Mouse (Mus musculus) intestine, embryonic 14.5 days (tissue): ENCODE measurements around the gene Zfp422. TPM values are rescaled to one million over a fixed set of nuclear protein-coding genes. Genes with fewer than 3 reads are reported as not detected.
"Not testable (repeated sequence)": the region's sequence is repeated elsewhere in the genome, so short reads cannot be mapped to it uniquely, and the experiment has no call there.

Experiments
- ATAC-seq: fragments of 200-750 bp; cut with Nextera tagmentation; replicated peaks from 2 replicates; pipeline ENCODE4 v1.8.0; 2017; ENCODE audit warnings: low read depth, moderate number of reproducible peaks, moderate TSS enrichment, moderate library complexity; ENCODE audit not compliant: low FRiP score, low TSS enrichment
- DNase-seq: peaks from one replicate; pipeline ENCODE4 v3.0.0-alpha.2; 2018; ENCODE audit warnings: low spot score
- H3K27ac ChIP-seq: fragments of 300-500 bp; sonication (generic); 2 replicates; pipeline ENCODE4 v1.5.1; 2014; ENCODE audit warnings: low read depth, mild to moderate bottlenecking, control low read depth
- H3K27me3 ChIP-seq: fragments of 300-500 bp; sonication (generic); replicated peaks from 2 replicates; pipeline ENCODE4 v1.6.1; 2014; ENCODE audit warnings: low read length, control low read depth; ENCODE audit not compliant: control insufficient read depth, insufficient read depth
- H3K36me3 ChIP-seq: fragments of 300-500 bp; sonication (generic); 2 replicates; pipeline ENCODE4 v1.6.1; 2014; ENCODE audit warnings: low read length, control low read depth; ENCODE audit not compliant: control insufficient read depth, insufficient read depth
- H3K4me1 ChIP-seq: fragments of 300-500 bp; sonication (generic); replicated peaks from 2 replicates; pipeline ENCODE4 v1.6.1; 2014; ENCODE audit warnings: low read length, control low read depth, mixed read lengths; ENCODE audit not compliant: control insufficient read depth, insufficient read depth
- H3K4me2 ChIP-seq: fragments of 300-500 bp; sonication (generic); 2 replicates; pipeline ENCODE4 v1.6.1; 2014; ENCODE audit warnings: low read length
- H3K4me3 ChIP-seq: fragments of 300-500 bp; sonication (generic); 2 replicates; pipeline ENCODE4 v1.5.1; 2014; ENCODE audit warnings: low read depth, low read length, control low read depth, mixed read lengths
- H3K9ac ChIP-seq: fragments of 300-500 bp; sonication (generic); 2 replicates; pipeline ENCODE4 v1.6.1; 2014; ENCODE audit warnings: mild to moderate bottlenecking, low read length
- H3K9me3 ChIP-seq: fragments of 300-500 bp; sonication (generic); 2 replicates; pipeline ENCODE4 v1.6.1; 2016; ENCODE audit warnings: low read length, control low read depth; ENCODE audit not compliant: control insufficient read depth
- WGBS: fragments of 180-500 bp; shearing (Covaris S2); extraction: QIAGEN DNeasy Blood & Tissue Kit; methylation state at CpG from one replicate; pipeline ENCODE4 v1.1.7; 2014; 5-methylcytosine and 5-hydroxymethylcytosine counted together
- polyA plus RNA-seq: library from polyadenylated mRNA; unstranded; fragments of >200 nt; fragmentation: Nextera tagmentation; extraction: Ambion mirVana; gene quantifications from 2 replicates; pipeline ENCODE4 v1.2.1, GENCODE M21; 2014

Zfp422 gene
- polyA plus RNA-seq, 1 experiment from 2014 or later: 147 TPM

DNA sequence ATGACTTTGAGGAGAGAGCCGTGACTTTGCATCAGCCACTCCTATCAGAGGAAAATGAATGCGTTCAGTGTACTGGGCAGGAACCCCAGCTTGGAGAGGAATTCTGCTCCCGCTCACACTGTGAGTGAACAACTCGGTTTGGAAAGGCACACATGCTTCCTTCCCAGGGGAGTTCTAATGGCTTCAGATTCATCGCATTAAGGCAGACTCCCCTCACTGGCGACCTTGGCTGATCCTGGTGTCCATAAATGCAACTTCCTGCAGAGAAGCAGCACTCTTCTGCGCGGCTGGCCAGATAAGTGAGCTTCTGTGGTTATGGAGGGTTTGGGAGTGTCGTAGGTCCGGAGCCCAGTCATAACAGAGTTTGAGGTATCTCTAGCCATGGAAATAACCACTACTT lies 967 bp upstream of the Zfp422 start:
- DNase-seq (peak; percentile 45), ATAC-seq (no peak)
- H3K27me3 ChIP-seq: no peaks in the 10 kb centered on the region
- peaks cover 6% of the 10 kb centered on the region; the same call in 1 of the 2 replicates for H3K4me1 ChIP-seq
- H3K36me3 ChIP-seq: peaks cover 21% of the 10 kb centered on the region
- H3K9me3 ChIP-seq: no peaks in the 10 kb centered on the region
- WGBS: 90% methylated on average over 10 of the region's 10 CpGs
- no peak overlapping the region for H3K9ac ChIP-seq
- no peak overlapping the region for H3K27ac ChIP-seq
- no peak overlapping the region for H3K4me2 ChIP-seq
- no peak overlapping the region for H3K4me3 ChIP-seq

DNA sequence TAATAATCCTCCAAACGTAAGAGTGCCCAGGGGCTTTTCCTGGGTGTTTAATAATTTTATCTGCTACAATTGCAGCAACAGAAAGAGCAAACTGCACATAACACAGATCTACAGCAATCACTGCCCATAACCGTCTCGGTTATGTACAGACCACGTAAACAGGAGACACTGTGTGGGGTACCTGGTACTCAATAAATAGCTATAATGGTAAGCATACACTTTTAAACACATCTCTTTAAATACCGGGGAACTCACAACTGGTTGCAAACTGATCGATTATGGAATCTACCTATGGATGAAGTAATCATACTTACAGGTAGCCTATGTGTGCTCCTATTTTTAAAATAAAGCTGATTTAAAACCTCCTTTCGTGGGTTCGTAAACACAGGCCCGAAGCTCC lies 704 bp downstream of the Zfp422 start:
- Histone ChIP-seq H3K4me1 (peaks cover 6% of the 10 kb centered on the region; the same call in 1 of the 2 replicates), H3K4me2 (peak overlapping the region; percentile 86), H3K27ac (peak overlapping the region; percentile 80), H3K4me3 (peak overlapping the region; percentile 81), H3K9me3 (no peaks in the 10 kb centered on the region), H3K36me3 (peaks cover 27% of the 10 kb centered on the region), H3K27me3 (no peaks in the 10 kb centered on the region), H3K9ac (peak overlapping the region; percentile 94)
- no peak for ATAC-seq
- peak; percentile 51 for DNase-seq
- WGBS: 9% methylated on average over 9 of the region's 9 CpGs

DNA sequence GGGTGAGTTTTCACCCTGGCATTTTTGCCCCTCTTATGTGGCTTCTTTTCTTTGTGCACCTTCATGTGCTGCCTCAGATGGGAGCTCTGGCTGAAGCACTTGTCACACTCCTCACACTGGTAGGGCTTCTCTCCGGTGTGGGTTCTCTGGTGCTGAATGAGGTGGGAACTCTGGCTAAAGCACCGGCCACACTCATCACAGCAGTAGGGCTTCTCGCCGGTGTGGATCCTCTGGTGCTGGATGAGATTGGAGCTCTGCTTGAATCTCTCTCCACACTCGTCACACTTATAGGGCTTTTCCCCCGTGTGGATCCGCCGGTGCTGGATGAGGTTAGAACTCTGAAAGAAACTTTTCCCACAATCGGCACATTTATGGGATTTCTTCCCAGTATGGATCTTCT lies 2.4 kb downstream of the Zfp422 start:
- ATAC-seq, H3K9ac ChIP-seq, H3K9me3 ChIP-seq, H3K27me3 ChIP-seq, H3K4me2 ChIP-seq, H3K4me1 ChIP-seq, H3K27ac ChIP-seq, H3K4me3 ChIP-seq: not testable (repeated sequence)
- peaks cover 27% of the 10 kb centered on the region for H3K36me3 ChIP-seq
- peak; percentile 29 for DNase-seq
- WGBS: 98% methylated on average over 9 of the region's 9 CpGs

DNA sequence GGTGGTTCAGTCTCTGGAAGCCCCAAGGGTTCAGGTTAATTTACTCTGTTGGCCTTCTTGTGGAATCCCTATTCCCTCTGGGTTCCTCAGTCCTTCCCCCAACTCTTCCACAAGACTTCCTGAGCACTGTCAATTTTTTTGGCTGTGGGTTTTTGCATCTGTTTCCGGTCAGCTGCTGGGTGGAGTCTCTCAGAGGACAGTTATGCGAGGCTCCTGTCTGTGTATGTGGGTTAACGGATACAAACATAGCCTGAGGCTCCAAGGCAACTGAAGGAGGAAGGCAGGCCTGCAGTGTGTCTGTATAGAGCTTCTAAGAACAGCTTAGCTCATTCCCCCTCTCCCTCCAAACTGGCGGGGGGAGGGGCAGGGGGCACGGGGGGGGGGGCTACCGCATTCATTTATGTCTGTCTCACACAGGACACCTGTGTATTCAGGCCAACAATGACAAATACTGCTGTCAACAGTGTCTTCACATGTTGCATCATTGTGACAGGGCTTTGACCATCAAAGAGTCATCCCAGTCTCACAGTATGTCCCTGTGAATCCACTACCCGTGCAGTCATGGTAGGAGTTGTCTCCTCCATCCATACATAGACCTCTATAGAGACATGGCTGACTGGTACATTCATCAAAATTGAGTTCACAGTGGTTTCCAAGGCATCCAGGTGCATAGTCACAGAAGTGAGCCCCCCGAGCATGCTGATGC lies 7.3 kb downstream of the Zfp422 start:
- H3K27me3 ChIP-seq: no peaks in the 10 kb centered on the region
- no peak overlapping the region for H3K9ac ChIP-seq
- no peak overlapping the region for H3K4me3 ChIP-seq
- H3K27ac ChIP-seq: no peak overlapping the region
- ATAC-seq (peak; percentile 53; the same call in 1 of the 2 replicates), DNase-seq (no peak)
- no peaks in the 10 kb centered on the region for H3K4me1 ChIP-seq
- peaks cover 20% of the 10 kb centered on the region for H3K36me3 ChIP-seq
- H3K4me2 ChIP-seq: no peak overlapping the region
- H3K9me3 ChIP-seq: no peaks in the 10 kb centered on the region
- WGBS: 50% methylated on average over 8 of the region's 8 CpGs

DNA sequence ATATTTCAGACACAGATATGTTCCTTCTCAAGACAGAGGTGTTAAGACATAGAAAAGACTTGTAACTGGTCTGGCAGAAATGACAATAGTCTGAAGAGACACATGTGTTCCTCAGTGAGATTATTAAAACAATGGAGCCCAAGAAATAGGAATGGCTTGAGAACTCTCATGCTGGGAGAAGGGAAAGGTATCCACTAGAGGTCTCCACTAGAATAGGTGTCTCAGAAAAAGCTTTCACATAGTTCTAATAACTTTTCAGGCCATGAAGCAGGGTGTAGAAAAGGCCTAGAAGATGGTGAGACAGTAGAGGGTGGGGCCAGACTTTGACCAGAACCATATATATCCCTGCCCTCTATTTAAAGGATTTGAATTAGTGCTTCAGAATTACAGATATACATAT lies 10.7 kb downstream of the Zfp422 start:
- H3K27ac ChIP-seq: no peak overlapping the region
- ATAC-seq (no peak), DNase-seq (no peak)
- no peak overlapping the region for H3K9ac ChIP-seq
- H3K4me3 ChIP-seq: no peak overlapping the region
- H3K4me1 ChIP-seq: no peaks in the 10 kb centered on the region
- H3K27me3 ChIP-seq: no peaks in the 10 kb centered on the region
- H3K36me3 ChIP-seq: no peaks in the 10 kb centered on the region
- H3K4me2 ChIP-seq: no peak overlapping the region
- H3K9me3 ChIP-seq: no peaks in the 10 kb centered on the region

DNA sequence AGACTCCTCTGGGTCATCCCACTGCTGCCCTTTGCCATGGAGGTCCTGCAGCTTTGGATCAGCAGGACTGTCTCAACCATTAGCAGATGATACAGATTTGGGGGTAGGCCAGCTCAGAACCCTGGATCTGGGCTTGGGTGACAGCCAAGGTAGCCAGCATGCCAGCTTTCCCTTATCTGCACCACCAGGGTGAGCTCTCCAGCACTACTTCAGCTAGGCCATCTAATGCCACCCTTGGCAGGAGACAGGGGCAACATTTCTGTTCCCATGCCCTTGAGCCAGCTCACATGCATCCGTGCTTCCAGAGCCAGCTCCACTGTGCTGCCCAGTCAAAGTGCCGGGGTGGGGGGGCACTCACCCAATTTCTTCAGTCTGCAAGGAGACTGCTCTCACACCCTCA lies 13.1 kb downstream of the Zfp422 start:
- no peak overlapping the region for H3K9ac ChIP-seq
- no peak overlapping the region for H3K4me3 ChIP-seq
- DNase-seq: no peak
- no peak overlapping the region for H3K27ac ChIP-seq
- H3K27me3 ChIP-seq: no peaks in the 10 kb centered on the region
- H3K4me1 ChIP-seq: no peaks in the 10 kb centered on the region
- no peaks in the 10 kb centered on the region for H3K9me3 ChIP-seq
- no peak for ATAC-seq
- WGBS: 78% methylated on average over 2 of the region's 2 CpGs
- H3K4me2 ChIP-seq: no peak overlapping the region
- no peaks in the 10 kb centered on the region for H3K36me3 ChIP-seq

DNA sequence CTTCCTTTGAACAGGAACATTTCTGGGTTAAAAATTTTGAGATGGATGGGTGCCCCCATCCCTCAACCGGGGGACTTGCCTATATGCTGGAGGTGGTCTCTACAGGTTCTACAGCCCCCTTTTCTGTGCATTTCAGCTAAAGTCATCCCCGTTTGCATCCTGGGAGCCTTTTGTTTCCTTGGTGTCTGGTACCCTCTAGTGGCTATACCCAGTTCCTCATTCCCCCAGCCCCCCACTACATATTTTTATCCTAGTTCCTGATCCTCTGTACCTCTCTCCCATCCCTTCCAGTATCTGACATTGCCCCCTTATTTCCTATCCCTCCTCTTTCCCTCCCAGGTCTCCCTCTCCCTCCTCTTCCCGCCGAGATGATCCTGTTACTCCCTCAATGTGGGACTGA lies 21.6 kb downstream of the Zfp422 start:
- 47% methylated on average over 4 of the region's 4 CpGs for WGBS

DNA sequence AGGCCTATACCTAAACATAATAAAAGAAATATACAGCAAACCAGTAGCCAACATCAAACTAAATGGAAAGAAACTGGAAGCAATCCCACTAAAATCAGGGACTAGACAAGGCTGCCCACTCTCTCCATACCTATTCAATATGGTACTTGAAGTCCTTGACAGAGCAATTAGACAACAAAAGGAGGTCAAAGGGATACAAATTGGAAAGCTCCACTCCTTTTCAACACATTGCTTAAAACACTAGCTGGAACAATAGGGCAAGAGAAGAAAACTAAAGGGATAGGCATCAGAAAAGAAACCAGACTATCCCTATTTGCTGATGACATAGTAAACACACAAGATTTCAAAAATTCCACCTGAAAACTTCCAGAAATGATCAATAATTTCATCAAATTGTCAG lies 27.8 kb downstream of the Zfp422 start:
- ATAC-seq, H3K27me3 ChIP-seq: not testable (repeated sequence)

More for the DNA sequence above, 21.6 kb downstream of the Zfp422 start:
- DNase-seq (no peak), ATAC-seq (no peak)
- Histone ChIP-seq H3K9ac (no peak overlapping the region), H3K27ac (no peak overlapping the region), H3K4me2 (no peak overlapping the region), H3K9me3 (no peaks in the 10 kb centered on the region), H3K4me3 (no peak overlapping the region), H3K4me1 (no peaks in the 10 kb centered on the region), H3K27me3 (no peaks in the 10 kb centered on the region), H3K36me3 (no peaks in the 10 kb centered on the region)

DNA sequence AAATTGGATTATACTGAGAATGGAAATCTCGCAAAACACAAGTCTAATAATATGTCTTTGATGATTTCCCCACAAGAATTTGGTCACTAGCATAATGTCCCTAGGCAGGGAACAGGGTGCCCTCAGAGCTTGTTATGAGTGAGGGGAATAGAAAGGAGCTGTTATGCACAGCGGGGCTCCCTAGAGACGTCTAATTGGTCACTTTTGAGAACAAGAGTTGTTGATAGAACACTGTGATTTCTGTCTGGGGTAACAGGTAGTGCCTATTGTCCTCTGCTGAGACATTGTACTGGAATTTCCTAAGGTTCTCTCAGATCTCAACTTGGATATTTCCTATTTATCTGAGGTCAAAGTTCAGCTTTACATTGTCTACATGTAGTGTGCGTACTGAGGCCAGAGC lies 44.7 kb downstream of the Zfp422 start, which contains the start of gene Olfr215:
Gene Olfr215, minus strand, starts transcription at position 101 of the 400 bp plus-strand sequence.
- WGBS: 81% methylated on average over 4 of the region's 4 CpGs
- H3K27me3 ChIP-seq: no peaks in the 10 kb centered on the region
- DNase-seq (no peak), ATAC-seq (no peak)
- H3K9me3 ChIP-seq: no peaks in the 10 kb centered on the region
- no peak within 1 kb of the TSS for H3K4me2 ChIP-seq
- no peak within 1 kb of the TSS for H3K9ac ChIP-seq
- H3K4me3 ChIP-seq: no peak within 1 kb of the TSS
- H3K27ac ChIP-seq: no peak within 1 kb of the TSS
- H3K4me1 ChIP-seq: no peaks in the 10 kb centered on the region
- H3K36me3 ChIP-seq: no peaks in the 10 kb centered on the region

More for the DNA sequence above, 27.8 kb downstream of the Zfp422 start:
- not testable (repeated sequence) for H3K36me3 ChIP-seq, H3K9ac ChIP-seq, H3K27ac ChIP-seq, H3K4me2 ChIP-seq, H3K4me1 ChIP-seq, H3K9me3 ChIP-seq, DNase-seq, H3K4me3 ChIP-seq
